Mouse (Mus musculus): ENCODE results near the gene Slc4a5. TPM values are rescaled to one million over a fixed set of nuclear protein-coding genes. Genes with fewer than 3 reads are reported as not detected.
A peak's percentile ranks its signal among the peaks of the same experiment; 100 is the strongest.

Slc4a5 gene
- polyA plus RNA-seq, 2 experiments: 0.52 to 1.4 TPM

- ATAC-seq (ENCODE audit: insufficient read depth): no peak
- H3K36me3 ChIP-seq (replicated peaks; ENCODE audit: control insufficient read depth, insufficient read depth, low read depth): no peaks in the 10 kb centered on the region; the same call in 1 of the 2 replicates
Measured at GRCm38 (mm10) chr6:83179390-83180117, 40.1 kb upstream of the Slc4a5 start.

GRCm38 (mm10) chr6:83180605-83181004, 39.0 kb upstream of the Slc4a5 start:
- Histone ChIP-seq H3K27me3 (ENCODE audit: control insufficient read depth, insufficient read depth, low read length) (no peaks in the 10 kb centered on the region), H3K27ac (no peak overlapping the region), H3K36me3 (replicated peaks; ENCODE audit: control insufficient read depth, insufficient read depth, low read depth) (no peaks in the 10 kb centered on the region; the same call in 1 of the 2 replicates), H3K4me1 (replicated peaks; ENCODE audit: control insufficient read depth in 2 of 2, insufficient read depth in 2 of 2, low read length in 1 of 2) (no peaks in the 10 kb centered on the region), H3K4me2 (ENCODE audit: low read depth) (no peak overlapping the region), H3K9me3 (ENCODE audit: control insufficient read depth, low read length) (no peaks in the 10 kb centered on the region), H3K4me3 (ENCODE audit: insufficient read depth in 1 of 2, low read depth in 2 of 2, low read length in 2 of 2) (no peak overlapping the region), H3K9ac (replicated peaks) (no peak overlapping the region)
- no peak for ATAC-seq (ENCODE audit: insufficient read depth)
- DNase-seq (ENCODE audit: low read depth in 3 of 3, low spot score in 3 of 3): no peak
- 59% methylated on average over 6 of the region's 6 CpGs for WGBS (ENCODE audit: insufficient replicate concordance)
- TF ChIP-seq EP300 (IDR thresholded peaks at IDR 0.05; ENCODE audit: low read depth) (no peak), CTCF (IDR thresholded peaks at IDR 0.05; ENCODE audit: low read depth) (no peak)

More at GRCm38 (mm10) chr6:83179390-83180117, 40.1 kb upstream of the Slc4a5 start:
- no peak overlapping the region for H3K9ac ChIP-seq (replicated peaks)
- no peak for DNase-seq (ENCODE audit: low read depth in 3 of 3, low spot score in 3 of 3)
- WGBS (ENCODE audit: insufficient replicate concordance): 64% methylated on average over 12 of the region's 12 CpGs
- H3K27me3 ChIP-seq (ENCODE audit: control insufficient read depth, insufficient read depth, low read length): no peaks in the 10 kb centered on the region
- H3K27ac ChIP-seq: no peak overlapping the region
- no peak overlapping the region for H3K4me3 ChIP-seq (ENCODE audit: insufficient read depth in 1 of 2, low read depth in 2 of 2, low read length in 2 of 2)
- no peaks in the 10 kb centered on the region for H3K9me3 ChIP-seq (ENCODE audit: control insufficient read depth, low read length)
- H3K4me2 ChIP-seq (ENCODE audit: low read depth): no peak overlapping the region; the same call in 1 of the 2 replicates
- no peaks in the 10 kb centered on the region for H3K4me1 ChIP-seq (replicated peaks; ENCODE audit: control insufficient read depth in 2 of 2, insufficient read depth in 2 of 2, low read length in 1 of 2)
- no peak for TF ChIP-seq CTCF (IDR thresholded peaks at IDR 0.05; ENCODE audit: low read depth)
- no peak for TF ChIP-seq EP300 (IDR thresholded peaks at IDR 0.05; ENCODE audit: low read depth)

GRCm38 (mm10) chr6:83184858-83185435, 34.7 kb upstream of the Slc4a5 start:
- TF ChIP-seq EP300 (IDR thresholded peaks at IDR 0.05; ENCODE audit: low read depth): no peak
- TF ChIP-seq CTCF (IDR thresholded peaks at IDR 0.05; ENCODE audit: low read depth): peak; percentile 67
- DNase-seq (ENCODE audit: low read depth in 3 of 3, low spot score in 3 of 3) (no peak), ATAC-seq (ENCODE audit: insufficient read depth) (no peak)
- Histone ChIP-seq H3K27ac (no peak overlapping the region), H3K9ac (replicated peaks) (no peak overlapping the region), H3K36me3 (replicated peaks; ENCODE audit: control insufficient read depth, insufficient read depth, low read depth) (peaks cover 8% of the 10 kb centered on the region), H3K4me3 (ENCODE audit: insufficient read depth in 1 of 2, low read depth in 2 of 2, low read length in 2 of 2) (no peak overlapping the region), H3K4me1 (replicated peaks; ENCODE audit: control insufficient read depth in 2 of 2, insufficient read depth in 2 of 2, low read length in 1 of 2) (no peaks in the 10 kb centered on the region), H3K4me2 (ENCODE audit: low read depth) (no peak overlapping the region), H3K27me3 (ENCODE audit: control insufficient read depth, insufficient read depth, low read length) (no peaks in the 10 kb centered on the region), H3K9me3 (ENCODE audit: control insufficient read depth, low read length) (no peaks in the 10 kb centered on the region)
- WGBS (ENCODE audit: insufficient replicate concordance): 72% methylated on average over 3 of the region's 3 CpGs

- no peaks in the 10 kb centered on the region for H3K9me3 ChIP-seq (ENCODE audit: control insufficient read depth, low read length)
Measured at GRCm38 (mm10) chr6:83185895-83186861, 33.5 kb upstream of the Slc4a5 start.

More at GRCm38 (mm10) chr6:83185895-83186861, 33.5 kb upstream of the Slc4a5 start:
- Histone ChIP-seq H3K27me3 (ENCODE audit: control insufficient read depth, insufficient read depth, low read length) (no peaks in the 10 kb centered on the region), H3K4me2 (ENCODE audit: low read depth) (no peak overlapping the region), H3K4me3 (ENCODE audit: insufficient read depth in 1 of 2, low read depth in 2 of 2, low read length in 2 of 2) (no peak overlapping the region), H3K4me1 (replicated peaks; ENCODE audit: control insufficient read depth in 2 of 2, insufficient read depth in 2 of 2, low read length in 1 of 2) (no peaks in the 10 kb centered on the region), H3K36me3 (replicated peaks; ENCODE audit: control insufficient read depth, insufficient read depth, low read depth) (peaks cover 13% of the 10 kb centered on the region), H3K9ac (replicated peaks) (no peak overlapping the region), H3K27ac (no peak overlapping the region)
- ATAC-seq (ENCODE audit: insufficient read depth) (no peak), DNase-seq (ENCODE audit: low read depth in 3 of 3, low spot score in 3 of 3) (no peak)
- 21% methylated on average over 25 of the region's 25 CpGs for WGBS (ENCODE audit: insufficient replicate concordance)
- TF ChIP-seq CTCF (IDR thresholded peaks at IDR 0.05; ENCODE audit: low read depth) (no peak), EP300 (IDR thresholded peaks at IDR 0.05; ENCODE audit: low read depth) (no peak)
